Mouse (Mus musculus): Measurements from ENCODE around the gene Gemin7. TPM values are rescaled to one million over a fixed set of nuclear protein-coding genes. Genes with fewer than 3 reads are reported as not detected.
A peak's percentile ranks its signal among the peaks of the same experiment; 100 is the strongest.

Gemin7 gene
- polyA plus RNA-seq, 1 experiment from 2014 or later = 151 TPM

- WGBS = 29% methylated on average over 11 of the region's 11 CpGs
- H3K9me3 ChIP-seq (ENCODE audit: control insufficient read depth, low read length) = no peaks in the 10 kb centered on the region; the same call in 1 of the 2 replicates
- H3K4me1 ChIP-seq (replicated peaks; ENCODE audit: control insufficient read depth, insufficient read depth, low read length) = peaks cover 14% of the 10 kb centered on the region
- peak overlapping the region; percentile 99 for H3K4me2 ChIP-seq (ENCODE audit: low read depth, low read length, severe bottlenecking)
- ATAC-seq (replicated peaks; ENCODE audit: low FRiP score) (no peak), DNase-seq (ENCODE audit: low spot score) (no peak)
- peak overlapping the region; percentile 93 for H3K9ac ChIP-seq (ENCODE audit: low read length)
- no peak overlapping the region for H3K27ac ChIP-seq (ENCODE audit: low read depth, low read length)
- peak overlapping the region; percentile 97 for H3K4me3 ChIP-seq (ENCODE audit: low read depth, low read length)
- no peaks in the 10 kb centered on the region for H3K27me3 ChIP-seq (ENCODE audit: control insufficient read depth, insufficient read depth, low read length)
- peaks cover 11% of the 10 kb centered on the region; the same call in 1 of the 2 replicates for H3K36me3 ChIP-seq (ENCODE audit: control insufficient read depth, insufficient read depth, low read length)
Measured at GRCm38 (mm10) chr7:19560491-19561260, 16.7 kb downstream of the Gemin7 start.

- WGBS = 37% methylated on average over 2 of the region's 2 CpGs
- DNase-seq (ENCODE audit: low spot score) = no peak
- H3K36me3 ChIP-seq (ENCODE audit: control insufficient read depth, insufficient read depth, low read length) = no peaks in the 10 kb centered on the region
- no peaks in the 10 kb centered on the region for H3K27me3 ChIP-seq (ENCODE audit: control insufficient read depth, insufficient read depth, low read length)
- ATAC-seq (replicated peaks; ENCODE audit: low FRiP score) = no peak
- no peak overlapping the region for H3K4me3 ChIP-seq (ENCODE audit: low read depth, low read length)
- H3K9ac ChIP-seq (ENCODE audit: low read length) = no peak overlapping the region
- H3K27ac ChIP-seq (ENCODE audit: low read depth, low read length) = no peak overlapping the region
- no peak overlapping the region for H3K4me2 ChIP-seq (ENCODE audit: low read depth, low read length, severe bottlenecking)
- peaks cover 14% of the 10 kb centered on the region for H3K4me1 ChIP-seq (replicated peaks; ENCODE audit: control insufficient read depth, insufficient read depth, low read length)
- no peaks in the 10 kb centered on the region for H3K9me3 ChIP-seq (ENCODE audit: control insufficient read depth, low read length)
Measured at GRCm38 (mm10) chr7:19558965-19559364, 18.4 kb downstream of the Gemin7 start.

- Histone ChIP-seq H3K9ac (ENCODE audit: low read length) (no peak overlapping the region), H3K27me3 (ENCODE audit: control insufficient read depth, insufficient read depth, low read length) (no peaks in the 10 kb centered on the region), H3K4me2 (ENCODE audit: low read depth, low read length, severe bottlenecking) (no peak overlapping the region), H3K4me1 (replicated peaks; ENCODE audit: control insufficient read depth, insufficient read depth, low read length) (peaks cover 11% of the 10 kb centered on the region), H3K27ac (ENCODE audit: low read depth, low read length) (no peak overlapping the region), H3K9me3 (ENCODE audit: control insufficient read depth, low read length) (no peaks in the 10 kb centered on the region), H3K36me3 (ENCODE audit: control insufficient read depth, insufficient read depth, low read length) (no peaks in the 10 kb centered on the region), H3K4me3 (ENCODE audit: low read depth, low read length) (no peak overlapping the region)
- DNase-seq (ENCODE audit: low spot score) (no peak), ATAC-seq (replicated peaks; ENCODE audit: low FRiP score) (no peak)
- 92% methylated on average over 6 of the region's 6 CpGs for WGBS
Measured at GRCm38 (mm10) chr7:19557982-19558900, 19.2 kb downstream of the Gemin7 start.

- H3K9me3 ChIP-seq (ENCODE audit: control insufficient read depth, low read length) = no peaks in the 10 kb centered on the region
- H3K27me3 ChIP-seq (ENCODE audit: control insufficient read depth, insufficient read depth, low read length) = no peaks in the 10 kb centered on the region
- H3K4me3 ChIP-seq (ENCODE audit: low read depth, low read length) = no peak overlapping the region
- DNase-seq (ENCODE audit: low spot score) (no peak), ATAC-seq (replicated peaks; ENCODE audit: low FRiP score) (no peak)
- no peak overlapping the region for H3K4me2 ChIP-seq (ENCODE audit: low read depth, low read length, severe bottlenecking)
- peaks cover 10% of the 10 kb centered on the region for H3K4me1 ChIP-seq (replicated peaks; ENCODE audit: control insufficient read depth, insufficient read depth, low read length)
- no peak overlapping the region for H3K27ac ChIP-seq (ENCODE audit: low read depth, low read length)
- no peak overlapping the region for H3K9ac ChIP-seq (ENCODE audit: low read length)
- 98% methylated on average over 2 of the region's 2 CpGs for WGBS
- no peaks in the 10 kb centered on the region; the same call in 1 of the 2 replicates for H3K36me3 ChIP-seq (ENCODE audit: control insufficient read depth, insufficient read depth, low read length)
Measured at GRCm38 (mm10) chr7:19557086-19557485, 20.3 kb downstream of the Gemin7 start.

GRCm38 (mm10) chr7:19554168-19554567 is 23.2 kb downstream of the Gemin7 start:
- WGBS = 82% methylated on average over 1 of the region's 1 CpGs
- ATAC-seq (replicated peaks; ENCODE audit: low FRiP score) (no peak), DNase-seq (ENCODE audit: low spot score) (no peak)
- Histone ChIP-seq H3K36me3 (ENCODE audit: control insufficient read depth, insufficient read depth, low read length) (no peaks in the 10 kb centered on the region; the same call in 1 of the 2 replicates), H3K9ac (ENCODE audit: low read length) (no peak overlapping the region), H3K4me1 (replicated peaks; ENCODE audit: control insufficient read depth, insufficient read depth, low read length) (peaks cover 2% of the 10 kb centered on the region; the same call in 1 of the 2 replicates), H3K27me3 (ENCODE audit: control insufficient read depth, insufficient read depth, low read length) (no peaks in the 10 kb centered on the region), H3K4me2 (ENCODE audit: low read depth, low read length, severe bottlenecking) (no peak overlapping the region), H3K9me3 (ENCODE audit: control insufficient read depth, low read length) (no peaks in the 10 kb centered on the region), H3K4me3 (ENCODE audit: low read depth, low read length) (no peak overlapping the region), H3K27ac (ENCODE audit: low read depth, low read length) (no peak overlapping the region)

GRCm38 (mm10) chr7:19552443-19552842 is 25.0 kb downstream of the Gemin7 start:
- no peaks in the 10 kb centered on the region for H3K27me3 ChIP-seq (ENCODE audit: control insufficient read depth, insufficient read depth, low read length)
- no peak overlapping the region for H3K4me3 ChIP-seq (ENCODE audit: low read depth, low read length)
- no peaks in the 10 kb centered on the region for H3K9me3 ChIP-seq (ENCODE audit: control insufficient read depth, low read length)
- no peaks in the 10 kb centered on the region for H3K4me1 ChIP-seq (replicated peaks; ENCODE audit: control insufficient read depth, insufficient read depth, low read length)
- no peak for DNase-seq (ENCODE audit: low spot score)
- H3K9ac ChIP-seq (ENCODE audit: low read length) = no peak overlapping the region
- H3K36me3 ChIP-seq (ENCODE audit: control insufficient read depth, insufficient read depth, low read length) = no peaks in the 10 kb centered on the region; the same call in 1 of the 2 replicates
- H3K4me2 ChIP-seq (ENCODE audit: low read depth, low read length, severe bottlenecking) = no peak overlapping the region
- no peak for ATAC-seq (replicated peaks; ENCODE audit: low FRiP score)
- H3K27ac ChIP-seq (ENCODE audit: low read depth, low read length) = no peak overlapping the region
- 86% methylated on average over 2 of the region's 2 CpGs for WGBS

- no peaks in the 10 kb centered on the region; the same call in 1 of the 2 replicates for H3K36me3 ChIP-seq (ENCODE audit: control insufficient read depth, insufficient read depth, low read length)
- H3K4me2 ChIP-seq (ENCODE audit: low read depth, low read length, severe bottlenecking) = no peak overlapping the region
- H3K27me3 ChIP-seq (ENCODE audit: control insufficient read depth, insufficient read depth, low read length) = no peaks in the 10 kb centered on the region
- ATAC-seq (replicated peaks; ENCODE audit: low FRiP score) (no peak), DNase-seq (ENCODE audit: low spot score) (no peak)
- H3K4me3 ChIP-seq (ENCODE audit: low read depth, low read length) = no peak overlapping the region
- H3K27ac ChIP-seq (ENCODE audit: low read depth, low read length) = no peak overlapping the region
- H3K4me1 ChIP-seq (replicated peaks; ENCODE audit: control insufficient read depth, insufficient read depth, low read length) = no peaks in the 10 kb centered on the region
- WGBS = 90% methylated on average over 5 of the region's 5 CpGs
- no peak overlapping the region for H3K9ac ChIP-seq (ENCODE audit: low read length)
- H3K9me3 ChIP-seq (ENCODE audit: control insufficient read depth, low read length) = no peaks in the 10 kb centered on the region
Measured at GRCm38 (mm10) chr7:19551634-19552033, 25.8 kb downstream of the Gemin7 start.

GRCm38 (mm10) chr7:19549394-19549793 is 28.0 kb downstream of the Gemin7 start:
- ATAC-seq (replicated peaks; ENCODE audit: low FRiP score) = no peak
- no peak overlapping the region for H3K9ac ChIP-seq (ENCODE audit: low read length)
- 89% methylated on average over 10 of the region's 10 CpGs for WGBS
- H3K4me1 ChIP-seq (replicated peaks; ENCODE audit: control insufficient read depth, insufficient read depth, low read length) = no peaks in the 10 kb centered on the region
- H3K4me2 ChIP-seq (ENCODE audit: low read depth, low read length, severe bottlenecking) = no peak overlapping the region
- H3K4me3 ChIP-seq (ENCODE audit: low read depth, low read length) = no peak overlapping the region
- DNase-seq (ENCODE audit: low spot score) = no peak
- H3K9me3 ChIP-seq (ENCODE audit: control insufficient read depth, low read length) = no peaks in the 10 kb centered on the region
- no peak overlapping the region for H3K27ac ChIP-seq (ENCODE audit: low read depth, low read length)
- H3K36me3 ChIP-seq (ENCODE audit: control insufficient read depth, insufficient read depth, low read length) = no peaks in the 10 kb centered on the region; the same call in 1 of the 2 replicates
- H3K27me3 ChIP-seq (ENCODE audit: control insufficient read depth, insufficient read depth, low read length) = no peaks in the 10 kb centered on the region

All from forebrain, embryonic 11.5 days (tissue).